Mouse (Mus musculus): ENCODE measurements around the gene Mrrf.

Gene Mrrf

DNA sequence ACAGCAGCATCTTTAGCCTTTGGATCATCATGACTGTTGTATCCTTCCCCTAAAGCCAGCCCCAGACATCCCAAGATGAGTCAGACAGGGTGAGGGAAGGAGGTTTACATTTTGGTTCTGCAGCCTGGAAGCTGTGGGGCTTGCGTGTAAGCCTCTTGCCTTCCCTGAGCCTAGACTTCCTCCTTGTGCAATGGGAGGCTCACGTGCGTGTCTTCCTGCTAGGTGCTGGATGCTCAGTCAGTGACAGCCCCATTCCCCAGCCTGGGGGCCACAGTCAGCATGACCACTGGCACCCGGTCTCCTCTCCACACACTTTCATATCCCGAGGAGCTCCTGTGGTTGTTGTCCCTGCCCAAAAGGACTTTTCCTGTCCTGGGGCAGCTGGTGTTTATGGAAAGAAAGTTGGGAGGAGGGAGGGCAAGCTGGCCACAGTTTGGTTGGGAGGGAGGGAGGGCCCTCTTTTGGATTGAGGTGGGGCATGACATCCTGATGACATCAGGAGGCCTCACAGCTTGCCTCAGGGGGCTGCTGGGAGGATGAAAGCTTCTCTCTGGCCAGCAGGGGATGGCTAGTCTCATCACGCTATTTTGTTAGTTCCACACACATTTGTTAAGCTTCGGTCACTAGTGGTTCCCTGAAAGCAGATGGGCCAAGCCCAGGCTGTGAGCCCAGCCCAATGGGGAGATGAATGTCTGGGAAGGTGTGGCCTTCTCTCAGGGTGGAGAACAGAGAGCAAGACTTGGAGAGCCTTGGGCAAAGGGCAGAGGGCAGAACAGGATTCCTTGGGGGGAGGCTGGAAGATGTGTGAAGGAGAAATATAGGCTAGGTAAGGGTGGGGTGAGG, 98.6 kb downstream of the Mrrf start:
- peak; percentile 29 for DNase-seq

DNA sequence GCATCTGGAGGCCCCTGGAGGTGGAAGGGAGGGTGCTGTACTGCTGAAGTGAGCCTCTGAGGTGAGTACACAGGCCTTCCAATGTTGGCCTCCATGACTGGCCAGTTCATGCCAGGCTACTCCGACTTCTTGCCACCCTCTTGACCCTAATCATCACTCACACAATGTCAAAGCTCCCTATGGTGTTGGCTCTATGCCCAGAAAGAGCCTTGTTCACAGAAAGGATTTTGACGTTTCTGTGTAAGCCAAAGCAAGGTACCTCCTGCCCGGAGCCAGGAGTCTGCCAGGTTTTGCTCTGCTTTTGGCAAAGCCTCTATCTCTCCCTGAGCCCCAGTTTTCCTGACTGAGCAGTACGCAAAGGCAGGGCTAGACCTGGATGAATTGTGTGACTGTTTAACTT, 99.7 kb downstream of the Mrrf start:
- peak; percentile 92 for DNase-seq

GRCm38 (mm10) chr2:36236889-36237288, 100.7 kb downstream of the Mrrf start:
- no peak for DNase-seq

- no peak for DNase-seq
Observed at GRCm38 (mm10) chr2:36237557-36237956, 101.4 kb downstream of the Mrrf start.

- no peak for DNase-seq
Observed at GRCm38 (mm10) chr2:36238467-36238866, 102.3 kb downstream of the Mrrf start.

GRCm38 (mm10) chr2:36238951-36239350, 102.8 kb downstream of the Mrrf start:
- no peak for DNase-seq

Data from cerebellum, adult 9-11 months (tissue).